Mouse (Mus musculus): ENCODE measurements around the gene Ssh1.

The Ssh1 gene

GRCm38 (mm10) chr5:113966452-113967150 lies 27.1 kb downstream of the Ssh1 start:
- DNase-seq (ENCODE audit: low spot score in 2 of 2): no peak

DNA sequence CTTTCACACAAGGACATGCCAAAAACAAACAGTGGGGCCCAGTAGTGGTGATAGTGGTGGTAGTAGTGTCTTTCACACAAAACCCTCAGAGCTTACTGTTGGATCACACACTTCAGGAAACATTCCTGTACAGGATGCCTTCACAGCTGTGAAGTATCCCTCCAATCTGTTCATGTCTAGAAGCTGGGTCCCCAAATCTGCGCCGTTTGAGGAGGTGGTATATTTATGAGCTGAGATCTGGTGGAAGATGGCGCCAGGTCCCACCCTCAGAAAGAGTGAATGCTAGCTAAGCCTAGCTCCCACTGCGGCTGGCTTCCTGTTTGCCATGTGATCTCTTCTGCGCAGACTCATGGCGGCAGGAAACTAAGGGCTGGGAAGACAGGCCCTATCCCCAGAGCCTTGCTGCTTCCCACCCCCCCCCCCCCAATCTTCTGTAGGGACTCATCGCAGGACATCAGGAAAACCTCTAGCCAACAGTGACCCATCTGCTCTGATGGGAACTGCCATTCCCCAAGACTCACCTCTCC lies 28.0 kb downstream of the Ssh1 start:
- no peak for DNase-seq (ENCODE audit: low spot score in 2 of 2)

GRCm38 (mm10) chr5:113964972-113965371 lies 28.7 kb downstream of the Ssh1 start:
- DNase-seq (ENCODE audit: low spot score in 2 of 2): no peak

GRCm38 (mm10) chr5:113961776-113962175 lies 31.9 kb downstream of the Ssh1 start:
- no peak for DNase-seq (ENCODE audit: low spot score in 2 of 2)

DNA sequence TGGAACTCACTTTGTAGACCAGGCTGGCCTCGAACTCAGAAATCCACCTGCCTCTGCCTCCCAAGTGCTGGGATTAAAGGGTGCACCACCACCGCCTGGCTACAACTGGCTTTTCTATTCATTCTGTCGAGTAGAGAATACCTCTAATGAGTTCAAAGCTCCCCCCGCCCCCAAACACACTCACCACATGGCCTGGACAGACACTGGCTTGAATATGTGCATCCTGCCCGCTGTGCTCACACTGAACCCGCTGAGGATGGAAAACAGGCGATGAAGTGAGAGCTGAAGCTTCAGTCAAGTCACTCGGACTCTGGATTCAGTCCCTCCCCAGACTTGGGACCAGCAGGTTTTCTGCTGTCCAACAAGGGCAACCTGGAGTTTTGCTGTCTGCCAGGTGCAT lies 33.3 kb downstream of the Ssh1 start:
- no peak for DNase-seq (ENCODE audit: low spot score in 2 of 2)

GRCm38 (mm10) chr5:113959039-113959438 lies 34.7 kb downstream of the Ssh1 start:
- DNase-seq (ENCODE audit: low spot score in 2 of 2): no peak

DNA sequence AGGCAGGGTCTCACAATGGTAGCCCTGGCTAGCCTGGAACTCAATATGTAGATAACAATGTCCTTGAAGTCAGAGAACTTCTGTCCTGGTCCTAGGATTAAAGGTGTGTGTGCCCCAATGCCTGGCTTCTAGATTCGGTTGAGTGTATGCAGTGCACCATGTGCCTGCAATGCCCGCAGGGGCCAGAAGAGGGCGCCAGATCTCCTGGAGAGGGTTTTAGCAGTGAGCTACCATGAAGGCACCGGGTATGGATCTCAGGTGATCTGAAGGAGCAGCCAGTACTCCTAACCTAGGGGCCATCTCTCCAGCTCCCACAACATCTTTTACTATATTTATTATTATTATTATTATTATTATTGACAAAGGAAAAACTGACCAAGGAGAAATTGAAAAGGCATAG lies 37.2 kb downstream of the Ssh1 start:
- peak; percentile 78 to 88 for DNase-seq (ENCODE audit: low spot score in 2 of 2)

- DNase-seq (ENCODE audit: low spot score in 2 of 2): no peak
These were observed 38.0 kb downstream of the Ssh1 start for GRCm38 (mm10) chr5:113955691-113956090.

- no peak for DNase-seq (ENCODE audit: low spot score in 2 of 2)
These were observed 38.4 kb downstream of the Ssh1 start for GRCm38 (mm10) chr5:113955281-113955680.

DNA sequence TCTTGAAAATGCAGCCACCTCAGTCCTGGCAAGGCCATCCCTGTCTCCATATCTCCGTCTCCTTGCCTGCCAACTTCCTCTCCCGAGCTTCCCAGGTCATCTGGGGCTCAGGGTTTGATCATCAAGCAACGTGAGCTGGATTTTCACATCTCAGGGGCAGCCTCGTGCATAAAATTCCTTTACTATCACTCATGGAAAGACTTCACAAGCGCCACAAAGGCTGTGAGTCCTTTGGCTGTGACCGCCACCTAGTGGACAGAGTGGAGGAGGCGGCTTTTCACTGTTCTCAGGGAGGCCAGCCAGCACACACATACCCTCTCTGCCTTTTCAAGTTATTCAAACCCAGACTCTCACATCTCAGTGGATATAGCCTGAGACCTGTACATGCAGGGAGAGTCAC lies 39.3 kb downstream of the Ssh1 start:
- peak; percentile 82 to 83 for DNase-seq (ENCODE audit: low spot score in 2 of 2)

DNA sequence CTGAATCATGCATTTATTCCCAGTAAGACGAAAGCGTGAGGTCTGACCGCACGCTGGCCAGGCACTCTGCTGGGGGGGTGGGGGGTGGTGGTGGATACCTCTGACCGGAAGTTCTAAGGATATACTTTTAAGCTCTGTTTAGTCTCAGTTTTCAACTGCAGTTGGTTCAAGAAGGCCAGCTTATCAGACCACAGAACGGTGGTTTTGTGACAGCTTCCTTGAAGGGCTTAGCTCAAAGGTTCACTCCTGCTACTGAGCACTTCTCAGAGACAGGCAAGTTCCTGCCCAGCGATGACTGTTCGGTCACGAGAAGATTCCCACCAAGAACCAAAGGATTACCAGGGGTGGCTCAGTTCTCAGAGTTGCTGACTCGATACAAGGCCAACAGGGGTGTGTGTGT lies 41.2 kb downstream of the Ssh1 start:
- no peak for DNase-seq (ENCODE audit: low spot score in 2 of 2)

- DNase-seq (ENCODE audit: low spot score in 2 of 2): no peak
These were observed 42.0 kb downstream of the Ssh1 start for GRCm38 (mm10) chr5:113951693-113952071.

DNA sequence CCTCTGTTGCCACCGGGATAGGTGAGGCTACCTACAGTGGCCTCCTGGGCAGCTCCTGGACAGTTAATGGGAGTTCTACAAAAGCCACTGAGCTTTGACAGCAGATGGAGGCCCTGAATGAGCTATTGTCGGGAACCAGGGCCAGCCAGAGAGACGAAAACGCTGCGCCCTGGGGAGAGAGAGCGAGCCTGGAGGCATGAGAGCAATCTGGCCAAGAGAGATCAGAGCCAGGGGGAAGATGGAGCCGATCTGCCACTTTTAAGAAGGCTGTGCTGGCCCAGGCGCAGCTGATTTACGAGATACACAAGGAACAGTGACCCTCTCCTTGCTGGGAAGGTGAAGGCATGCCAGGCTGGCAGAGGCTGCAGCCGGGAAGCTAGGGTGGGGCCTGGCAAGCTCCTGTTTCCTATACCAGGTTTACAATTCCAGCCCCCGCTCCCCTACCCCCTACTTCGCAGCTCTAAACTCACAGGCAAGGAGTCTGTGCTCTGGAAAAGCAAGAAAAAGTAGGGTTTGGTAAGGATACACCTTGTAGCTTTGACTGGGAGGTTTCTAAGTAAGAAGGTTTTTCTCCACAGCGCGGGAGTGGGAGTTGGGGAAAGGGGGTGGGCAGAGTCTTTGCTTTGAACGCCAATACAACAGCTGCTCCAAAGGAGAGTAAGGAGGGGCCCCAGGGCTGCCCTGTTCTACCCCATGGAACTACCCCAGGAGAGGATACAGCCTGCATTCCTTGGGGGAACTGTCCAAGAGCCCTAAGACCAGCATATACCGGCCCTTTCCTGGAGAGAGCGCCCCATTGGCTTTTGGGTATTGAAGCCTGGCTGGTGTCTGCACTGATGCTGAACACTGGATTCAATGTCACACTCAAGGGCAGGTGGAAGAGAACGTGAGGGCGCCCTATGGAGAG lies 42.7 kb downstream of the Ssh1 start:
- DNase-seq (ENCODE audit: low spot score in 2 of 2): no peak

DNA sequence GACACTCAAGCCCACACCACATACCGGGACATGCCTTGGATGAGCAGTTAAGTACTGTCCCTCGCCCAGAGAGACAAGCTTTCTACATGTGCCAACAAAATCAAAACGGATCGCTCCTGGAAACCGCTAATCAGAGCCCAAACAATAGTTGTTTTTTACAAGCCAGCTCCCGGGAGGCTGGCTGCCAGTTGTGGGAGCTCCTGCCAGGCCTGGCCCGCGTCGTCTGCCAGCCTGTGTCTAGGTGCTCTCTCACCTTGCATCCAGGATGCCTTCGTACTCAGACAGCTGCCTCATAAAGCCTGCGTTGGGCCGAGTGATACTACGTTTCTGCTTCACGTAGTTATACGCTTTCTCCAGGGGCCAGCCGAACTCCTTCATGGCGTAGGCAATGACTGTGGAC lies 43.6 kb downstream of the Ssh1 start:
- DNase-seq (ENCODE audit: low spot score in 2 of 2): no peak

DNA sequence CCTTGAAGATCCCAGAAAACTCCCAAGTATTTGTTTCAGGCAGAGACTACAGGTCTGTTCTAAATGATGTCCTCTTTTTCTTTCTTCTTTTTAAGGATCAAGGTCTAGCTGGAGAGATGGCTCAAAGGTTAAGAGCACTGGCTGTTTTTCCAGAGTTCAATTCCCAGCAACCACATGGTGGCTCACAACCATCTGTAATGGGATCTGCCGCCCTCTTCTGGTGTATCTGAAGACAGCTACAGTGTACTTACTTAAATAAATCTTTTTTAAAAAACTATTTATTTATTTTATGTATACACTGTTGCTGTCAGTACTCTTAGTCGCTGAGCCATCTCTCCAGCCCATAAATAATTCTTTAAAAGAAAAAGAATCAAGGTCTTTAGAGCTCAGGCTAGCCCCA lies 46.4 kb downstream of the Ssh1 start:
- no peak for DNase-seq (ENCODE audit: low spot score in 2 of 2)

- DNase-seq (ENCODE audit: low spot score in 2 of 2): no peak
These were observed 48.6 kb downstream of the Ssh1 start for GRCm38 (mm10) chr5:113945126-113945525.

DNA sequence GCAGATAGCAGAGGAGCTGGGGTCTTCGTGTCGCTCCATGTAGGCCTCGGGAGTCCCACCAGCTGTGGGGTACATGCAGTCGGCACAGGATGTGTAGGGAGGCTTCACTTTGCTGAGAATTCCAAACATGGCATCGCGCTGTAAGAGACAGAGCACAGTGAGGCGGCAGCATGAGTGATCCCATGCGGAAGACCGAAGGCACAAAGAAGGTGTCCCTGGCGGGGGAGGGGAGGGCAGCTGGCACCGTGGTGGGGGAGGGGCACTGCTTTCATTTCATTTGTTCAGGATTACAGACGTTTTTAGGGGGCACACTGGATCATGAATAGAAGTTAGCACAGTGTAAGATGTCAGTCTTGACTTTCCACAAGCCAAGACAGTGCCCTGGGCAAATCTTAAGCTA lies 50.4 kb downstream of the Ssh1 start:
- DNase-seq (ENCODE audit: low spot score in 2 of 2): no peak

DNA sequence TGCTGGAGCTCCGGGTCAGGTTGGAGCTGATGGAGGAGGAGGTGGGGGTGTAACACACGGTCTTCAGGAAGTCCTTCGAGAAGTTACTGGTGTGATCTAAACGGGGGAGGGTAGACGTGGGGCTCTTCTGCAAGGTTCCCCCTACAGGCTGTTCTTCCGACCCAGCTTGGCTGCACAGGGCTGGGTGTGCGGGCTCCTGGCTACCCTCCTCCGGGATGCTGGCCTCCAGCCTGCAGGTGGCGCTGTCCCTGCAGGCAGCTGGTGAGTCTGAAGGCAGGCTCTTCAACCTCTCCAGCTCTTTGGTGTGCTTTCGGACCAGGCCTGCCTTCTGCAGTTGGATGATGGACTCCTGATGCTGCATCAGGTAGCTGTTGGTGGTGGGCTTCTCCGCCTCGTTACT lies 51.1 kb downstream of the Ssh1 start:
- DNase-seq (ENCODE audit: low spot score in 2 of 2): no peak

GRCm38 (mm10) chr5:113939263-113939900 lies 54.3 kb downstream of the Ssh1 start:
- DNase-seq (ENCODE audit: low spot score in 2 of 2): no peak

- DNase-seq (ENCODE audit: low spot score in 2 of 2): no peak
These were observed 56.0 kb downstream of the Ssh1 start for GRCm38 (mm10) chr5:113937650-113938049.

GRCm38 (mm10) chr5:113933889-113934288 lies 59.8 kb downstream of the Ssh1 start:
- DNase-seq (ENCODE audit: low spot score in 2 of 2): no peak

- DNase-seq (ENCODE audit: low spot score in 2 of 2): no peak
These were observed 60.2 kb downstream of the Ssh1 start for GRCm38 (mm10) chr5:113933480-113933879.

Data from urinary bladder, postnatal 36 days (tissue).